Mouse (Mus musculus): Measurements from ENCODE around the gene Gm17949.

The Gm17949 gene

DNA sequence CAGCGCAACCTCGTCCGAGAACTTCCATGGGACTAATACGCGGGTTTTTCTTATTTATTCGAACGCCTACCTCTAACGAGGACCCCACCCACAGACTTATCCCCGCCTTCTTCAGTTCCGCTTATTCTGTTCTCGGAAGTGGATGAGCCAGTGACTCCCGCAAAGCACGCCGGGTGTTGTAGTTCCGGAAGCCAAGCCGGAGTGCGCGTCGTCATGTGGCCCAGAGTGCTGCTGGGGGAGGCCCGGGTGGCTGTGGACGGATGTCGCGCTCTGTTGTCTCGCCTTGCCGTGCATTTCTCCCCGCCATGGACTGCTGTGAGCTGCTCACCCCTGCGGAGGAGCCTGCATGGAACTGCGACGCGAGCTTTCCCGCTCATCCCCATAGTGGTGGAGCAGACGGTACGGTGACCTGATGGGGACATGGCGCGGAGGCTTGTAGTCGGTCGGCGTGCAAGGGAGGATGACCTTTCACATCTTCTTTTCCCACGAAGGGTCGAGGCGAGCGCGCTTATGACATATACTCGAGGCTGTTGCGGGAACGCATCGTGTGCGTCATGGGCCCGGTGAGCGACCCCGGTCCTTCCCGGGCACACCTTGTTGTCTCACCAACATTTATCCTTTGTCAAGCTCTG lies 21.0 kb upstream of the Gm17949 start, which contains the start of gene Clpp:
Gene Clpp (plus strand): TSS at position 191 of the 632 bp plus-strand sequence.
- DNase-seq (ENCODE audit: low spot score in 2 of 2), result peak; percentile 86 to 93

DNA sequence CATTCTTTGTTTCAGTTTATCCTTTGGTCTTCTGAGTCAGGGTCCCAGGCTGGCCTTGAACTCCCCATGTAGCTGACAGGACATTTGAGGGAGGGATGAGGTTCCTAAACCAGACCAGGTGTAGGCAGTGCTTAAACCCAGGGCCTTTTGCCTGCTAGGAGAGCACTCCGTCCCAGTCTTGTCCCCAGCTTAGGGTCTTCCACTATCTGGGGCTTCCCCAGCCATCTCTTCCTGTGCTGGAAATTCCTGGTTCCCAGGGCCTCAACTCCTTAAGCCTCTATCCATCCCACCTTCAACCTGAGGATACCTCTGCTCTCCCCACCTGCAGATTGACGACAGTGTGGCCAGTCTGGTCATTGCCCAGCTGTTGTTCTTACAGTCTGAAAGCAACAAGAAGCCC lies 20.3 kb upstream of the Gm17949 start:
- peak in 1 of 2 experiments; percentile 51 for DNase-seq (ENCODE audit: low spot score in 2 of 2)

- no peak for DNase-seq (ENCODE audit: low spot score in 2 of 2)
Measured at GRCm38 (mm10) chr17:56995046-56995445, 16.2 kb upstream of the Gm17949 start.

DNA sequence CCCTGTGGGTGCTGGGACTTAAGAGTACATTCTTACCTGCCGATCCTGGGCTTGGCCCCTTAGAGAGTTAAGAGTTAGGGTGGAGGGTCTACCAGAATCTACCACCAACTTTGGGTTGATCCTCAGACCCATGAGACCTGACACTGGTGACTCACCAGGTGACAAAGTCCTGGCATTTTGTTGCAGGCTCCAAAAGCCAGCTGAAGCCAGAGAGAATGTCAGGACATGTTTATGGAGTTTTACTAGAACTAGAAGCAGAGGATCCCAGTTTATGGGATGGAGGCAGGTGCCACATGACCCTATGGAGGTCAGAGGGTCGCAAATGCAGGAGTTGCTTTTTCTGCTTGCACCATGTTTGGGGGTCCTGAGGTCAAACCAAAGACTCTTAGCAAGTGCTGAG lies 14.8 kb upstream of the Gm17949 start:
- DNase-seq (ENCODE audit: low spot score in 2 of 2), result no peak

GRCm38 (mm10) chr17:56997029-56997667 lies 14.1 kb upstream of the Gm17949 start, which contains the start of gene Alkbh7:
Gene Alkbh7 (plus strand): TSS chr17:56997339.
- DNase-seq (ENCODE audit: low spot score in 2 of 2), result peak; percentile 93

GRCm38 (mm10) chr17:56999414-56999813 lies 11.9 kb upstream of the Gm17949 start:
- DNase-seq (ENCODE audit: low spot score in 2 of 2), result no peak

DNA sequence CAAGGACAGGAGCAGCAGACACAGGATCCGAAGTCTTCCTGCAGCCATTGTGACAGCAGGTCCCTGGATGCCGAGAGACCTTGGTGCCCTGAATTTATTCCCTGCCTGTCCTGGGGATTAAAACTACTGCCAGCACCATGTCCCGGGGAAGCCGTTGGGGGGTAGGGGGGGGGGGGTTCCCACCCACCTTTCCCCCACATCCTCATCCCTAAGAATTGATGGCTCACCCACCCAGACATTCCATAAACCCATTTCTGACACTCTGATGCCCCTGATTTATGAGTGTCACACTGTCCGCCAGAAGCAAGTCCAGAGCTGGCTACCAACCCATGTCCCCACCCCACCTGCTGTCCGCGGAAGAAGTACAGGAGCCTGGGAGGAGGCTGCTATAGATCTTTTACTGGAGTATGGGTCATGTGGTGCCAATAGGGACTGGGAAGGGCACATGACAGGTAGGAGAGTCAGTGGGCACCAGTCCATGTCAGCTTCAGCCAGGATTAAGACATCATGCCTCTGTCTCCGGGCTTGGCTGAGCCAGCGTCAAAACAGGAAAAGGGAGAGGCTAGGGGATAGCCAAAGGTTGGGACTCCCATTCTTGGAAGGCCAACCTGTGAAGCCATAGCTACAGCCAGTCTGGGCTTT lies 11.2 kb upstream of the Gm17949 start, which contains the start of gene Pspn:
Gene Pspn (minus strand): TSS at position 51 of the 642 bp plus-strand sequence.
- DNase-seq (ENCODE audit: low spot score in 2 of 2), result no peak

DNA sequence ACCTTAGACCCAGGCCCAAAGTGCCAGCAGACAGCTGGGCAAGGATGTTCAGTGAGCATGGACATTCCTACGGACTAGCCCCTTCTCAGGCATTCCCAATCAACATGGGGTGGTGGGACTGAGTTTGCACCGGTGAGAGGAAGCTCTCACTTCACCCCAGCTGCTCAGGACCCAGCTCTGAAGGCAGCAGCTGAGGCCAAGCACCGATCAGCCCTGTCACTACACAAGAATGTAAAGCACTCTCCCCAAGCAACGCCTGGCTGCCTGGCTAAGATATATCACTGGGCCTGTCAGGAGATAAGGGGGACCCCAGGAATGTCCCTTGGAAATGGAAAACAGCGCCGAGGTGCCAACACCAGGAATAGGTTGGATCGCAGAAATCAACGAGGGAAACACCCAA lies 10.0 kb upstream of the Gm17949 start:
- no peak for DNase-seq (ENCODE audit: low spot score in 2 of 2)

- DNase-seq (ENCODE audit: low spot score in 2 of 2), result no peak
Measured at GRCm38 (mm10) chr17:57003994-57004393, 7.3 kb upstream of the Gm17949 start.

- DNase-seq (ENCODE audit: low spot score in 2 of 2), result no peak
Measured at GRCm38 (mm10) chr17:57007137-57007905, 3.9 kb upstream of the Gm17949 start.

- DNase-seq (ENCODE audit: low spot score in 2 of 2), result no peak
Measured at GRCm38 (mm10) chr17:57010911-57011235, 396 bp upstream of the Gm17949 start.

- DNase-seq (ENCODE audit: low spot score in 2 of 2), result no peak
Measured at GRCm38 (mm10) chr17:57012245-57012795, 1.1 kb downstream of the Gm17949 start.

DNA sequence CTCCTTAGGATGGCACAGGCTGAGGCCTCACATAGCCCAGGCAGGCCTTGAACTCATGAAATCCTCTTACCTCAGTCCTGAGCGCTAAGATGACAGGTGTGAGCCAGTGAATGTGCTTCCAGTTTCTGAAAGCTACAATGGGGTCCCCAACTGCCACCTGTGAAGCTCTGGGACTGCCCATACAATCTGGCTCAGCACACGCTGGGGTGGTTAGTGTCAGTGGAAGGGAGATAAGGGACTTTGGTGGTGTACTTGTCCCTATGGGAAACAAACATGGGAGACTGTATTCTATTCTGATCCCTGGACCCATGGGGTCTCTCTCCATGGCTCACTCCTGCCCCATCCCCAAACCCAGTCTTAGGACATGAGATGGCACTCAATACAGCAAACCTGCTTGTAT lies 8.4 kb downstream of the Gm17949 start:
- no peak for DNase-seq (ENCODE audit: low spot score in 2 of 2)

DNA sequence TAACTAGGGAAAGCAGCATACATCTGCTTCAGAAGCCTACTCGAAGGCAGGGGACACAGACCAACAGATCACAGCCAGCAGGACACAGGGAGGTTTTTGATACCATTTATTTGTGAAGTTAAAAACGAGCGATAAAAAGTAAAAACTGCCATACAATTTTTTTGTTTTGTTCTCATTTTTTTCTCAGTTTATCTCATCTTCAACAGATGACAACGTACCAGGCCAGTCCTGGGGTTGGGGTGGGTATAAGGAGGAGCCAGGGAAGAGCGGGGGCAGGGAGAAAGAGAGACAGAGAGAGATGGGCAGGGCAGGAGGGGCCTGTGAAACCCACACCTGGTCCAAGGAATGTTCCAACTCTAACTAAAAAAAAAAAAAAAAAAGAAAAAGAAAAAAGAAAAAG lies 9.7 kb downstream of the Gm17949 start:
- no peak for DNase-seq (ENCODE audit: low spot score in 2 of 2)

DNA sequence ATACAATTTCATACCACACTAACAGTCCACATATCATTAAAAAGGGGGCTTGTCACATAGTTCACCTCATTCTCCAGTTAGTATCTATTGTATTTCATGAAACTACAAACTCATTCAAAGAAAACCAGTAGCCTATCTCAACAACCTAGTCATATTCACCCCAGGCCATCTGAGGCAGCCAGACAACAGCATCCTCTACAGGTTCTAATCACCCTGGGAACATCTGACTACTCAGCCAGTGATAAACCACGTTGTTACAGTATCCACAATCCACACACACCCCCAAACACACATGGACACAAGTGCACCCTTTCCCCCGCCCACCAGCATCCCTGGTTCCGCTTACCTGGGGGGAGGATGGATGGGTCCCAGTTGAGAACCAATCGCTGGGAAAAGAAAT lies 16.2 kb downstream of the Gm17949 start:
- DNase-seq (ENCODE audit: low spot score in 2 of 2), result no peak

DNA sequence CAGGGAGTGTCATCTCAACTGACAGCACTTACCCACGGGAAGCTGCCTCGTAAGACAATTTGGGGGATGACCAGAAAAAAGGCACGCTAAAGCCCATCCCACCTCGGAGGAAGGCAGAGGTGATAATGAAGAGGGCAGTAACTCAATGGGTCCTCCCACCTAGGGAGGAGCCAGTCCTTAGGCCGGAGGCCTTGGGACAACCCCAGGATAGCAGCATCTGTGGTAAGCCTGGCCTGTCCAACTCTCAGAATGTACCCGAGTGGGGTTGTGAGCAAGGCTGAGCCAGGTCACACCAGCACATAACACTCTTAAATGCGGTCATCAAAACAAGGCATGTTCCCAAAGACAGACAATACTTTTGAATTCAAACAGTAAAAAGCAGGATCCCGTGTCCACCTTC lies 18.4 kb downstream of the Gm17949 start:
- no peak for DNase-seq (ENCODE audit: low spot score in 2 of 2)

- DNase-seq (ENCODE audit: low spot score in 2 of 2), result peak in 1 of 2 experiments; percentile 49
Measured at GRCm38 (mm10) chr17:57030931-57031660, 19.8 kb downstream of the Gm17949 start, which contains the start of gene Khsrp. Gene Khsrp (minus strand): TSS chr17:57031522.

DNA sequence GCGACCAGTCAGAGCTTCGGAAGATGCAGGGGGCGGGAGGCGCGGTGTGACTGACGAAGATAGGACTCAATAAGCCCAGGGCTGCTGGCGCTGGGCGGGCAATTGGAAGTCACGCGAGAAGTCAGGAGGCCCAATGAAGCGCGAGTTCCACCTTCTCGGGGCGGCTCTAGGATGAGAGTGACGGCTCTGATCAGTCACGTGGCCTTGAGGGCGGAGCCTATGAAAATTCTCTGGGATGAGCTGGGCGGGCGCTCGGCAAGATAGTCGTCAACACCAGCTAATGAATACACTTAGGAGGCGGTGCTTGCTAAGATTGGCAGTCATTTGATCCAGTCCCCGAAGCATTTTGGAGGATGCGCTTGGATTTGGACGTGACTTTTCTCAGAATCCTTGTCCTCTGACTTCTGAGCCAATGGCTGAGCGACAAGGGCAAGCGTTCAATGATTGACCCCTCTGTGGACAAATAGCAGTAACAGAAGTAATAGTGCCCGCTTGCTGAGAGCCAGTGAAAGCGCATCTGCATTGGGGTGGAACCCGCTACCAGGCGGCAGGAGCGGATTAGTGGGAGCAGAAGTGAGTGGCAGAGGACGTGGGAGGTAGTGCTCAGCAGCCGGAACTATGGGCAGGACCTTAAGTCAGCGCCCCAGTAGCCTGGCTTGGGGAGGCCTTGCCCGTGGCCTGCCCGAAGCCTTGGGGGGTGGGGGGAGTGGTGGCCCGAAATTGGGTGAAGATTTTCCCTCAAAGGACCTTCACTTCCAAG lies 20.6 kb downstream of the Gm17949 start:
- DNase-seq (ENCODE audit: low spot score in 2 of 2), result peak; percentile 99

DNA sequence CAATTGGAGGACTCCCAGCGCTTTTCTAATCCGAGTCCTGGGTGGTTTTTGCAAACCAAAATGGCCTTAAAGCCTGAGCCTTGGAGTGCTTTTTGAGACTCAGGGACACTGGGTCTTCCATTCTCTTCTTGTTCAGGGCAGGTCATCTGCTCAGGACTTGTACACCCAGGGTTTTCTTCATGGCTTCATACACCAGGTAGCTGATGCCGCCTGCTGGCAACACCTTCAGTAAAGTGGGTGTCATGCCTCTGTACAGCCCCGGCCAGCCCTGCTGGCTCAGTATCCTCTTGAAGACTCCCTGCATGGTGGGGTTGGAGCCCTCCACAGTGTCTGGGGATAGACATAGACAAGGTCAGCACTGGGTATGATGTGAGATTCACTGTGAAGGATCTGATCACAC lies 21.6 kb downstream of the Gm17949 start:
- DNase-seq (ENCODE audit: low spot score in 2 of 2), result no peak

DNA sequence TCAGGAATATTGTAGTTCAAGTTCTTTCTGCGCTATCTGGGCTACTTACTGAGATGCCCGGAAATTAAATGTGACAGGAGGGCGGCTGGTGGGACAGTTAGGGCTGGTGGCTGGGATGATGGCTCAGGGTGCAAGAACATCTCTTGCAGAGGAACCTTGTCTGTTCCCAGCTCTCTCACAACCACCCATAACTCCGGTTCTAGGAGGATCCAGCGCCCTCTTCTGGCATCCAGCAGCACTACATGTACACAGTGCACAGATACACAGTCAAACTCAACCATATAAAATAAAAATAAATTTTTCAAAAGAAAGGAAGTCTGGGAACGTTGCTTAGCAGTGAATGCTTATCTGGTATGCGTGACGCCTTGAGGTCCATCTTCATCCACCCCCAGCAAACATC lies 27.7 kb downstream of the Gm17949 start:
- DNase-seq (ENCODE audit: low spot score in 2 of 2), result no peak

All from urinary bladder, postnatal 4 days (tissue).